Mouse (Mus musculus): ENCODE measurements around the gene Spred2. TPM values are rescaled to one million over a fixed set of nuclear protein-coding genes. Genes with fewer than 3 reads are reported as not detected.

Spred2 gene
- polyA plus RNA-seq, 1 experiment from 2014 or later = 7.1 TPM

- no peak overlapping the region for H3K4me3 ChIP-seq (replicated peaks)
- no peak for ATAC-seq
- no peak overlapping the region for H3K27ac ChIP-seq
- no peaks in the 10 kb centered on the region for H3K27me3 ChIP-seq (replicated peaks)
- peaks cover 55% of the 10 kb centered on the region for H3K4me1 ChIP-seq (replicated peaks)
- H3K36me3 ChIP-seq = no peaks in the 10 kb centered on the region
- no peak overlapping the region for H3K9ac ChIP-seq
- WGBS = 71% methylated on average over 12 of the region's 12 CpGs
- no peak overlapping the region for H3K4me2 ChIP-seq (replicated peaks)
- no peaks in the 10 kb centered on the region for H3K9me3 ChIP-seq
These were observed 37.7 kb downstream of the Spred2 start for GRCm38 (mm10) chr11:19961766-19962365.

DNA sequence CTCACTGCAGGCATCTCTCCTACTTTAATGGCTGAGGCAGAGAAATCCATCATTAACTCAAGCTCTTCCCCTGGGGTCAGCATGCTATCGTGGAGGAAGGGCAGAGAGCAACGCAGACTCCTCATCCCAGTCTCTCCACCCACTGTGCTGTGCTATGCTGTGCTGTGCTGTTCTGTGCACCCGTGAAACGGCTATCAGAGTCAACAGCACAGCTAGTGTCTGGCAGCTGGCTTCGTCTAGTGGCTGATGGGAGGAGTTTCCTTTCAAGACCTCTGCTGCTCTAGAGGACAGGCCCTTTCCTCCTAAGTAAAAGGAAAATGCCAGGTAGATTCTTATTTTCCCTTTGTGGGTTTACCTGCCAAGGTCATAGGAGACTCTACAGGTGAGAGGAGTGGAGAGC is 38.6 kb downstream of the Spred2 start:
- Histone ChIP-seq H3K4me1 (replicated peaks) (peaks cover 52% of the 10 kb centered on the region), H3K9ac (no peak overlapping the region), H3K4me2 (replicated peaks) (0 out of 2 replicates have a peak overlapping the region, but pooled peaks have one; percentile 6), H3K27me3 (replicated peaks) (no peaks in the 10 kb centered on the region), H3K9me3 (no peaks in the 10 kb centered on the region), H3K27ac (peak overlapping the region; percentile 74), H3K36me3 (no peaks in the 10 kb centered on the region), H3K4me3 (replicated peaks) (no peak overlapping the region)
- peak; percentile 39; the same call in 1 of the 2 replicates for ATAC-seq
- 15% methylated on average over 5 of the region's 5 CpGs for WGBS

GRCm38 (mm10) chr11:19963717-19964141 is 39.6 kb downstream of the Spred2 start:
- WGBS = 19% methylated on average over 12 of the region's 12 CpGs
- Histone ChIP-seq H3K9ac (no peak overlapping the region), H3K27ac (peak overlapping the region; percentile 74), H3K4me1 (replicated peaks) (peaks cover 53% of the 10 kb centered on the region), H3K9me3 (no peaks in the 10 kb centered on the region), H3K36me3 (no peaks in the 10 kb centered on the region), H3K4me3 (replicated peaks) (no peak overlapping the region), H3K27me3 (replicated peaks) (no peaks in the 10 kb centered on the region), H3K4me2 (replicated peaks) (no peak overlapping the region; the same call in 1 of the 2 replicates)
- peak; percentile 48 for ATAC-seq

DNA sequence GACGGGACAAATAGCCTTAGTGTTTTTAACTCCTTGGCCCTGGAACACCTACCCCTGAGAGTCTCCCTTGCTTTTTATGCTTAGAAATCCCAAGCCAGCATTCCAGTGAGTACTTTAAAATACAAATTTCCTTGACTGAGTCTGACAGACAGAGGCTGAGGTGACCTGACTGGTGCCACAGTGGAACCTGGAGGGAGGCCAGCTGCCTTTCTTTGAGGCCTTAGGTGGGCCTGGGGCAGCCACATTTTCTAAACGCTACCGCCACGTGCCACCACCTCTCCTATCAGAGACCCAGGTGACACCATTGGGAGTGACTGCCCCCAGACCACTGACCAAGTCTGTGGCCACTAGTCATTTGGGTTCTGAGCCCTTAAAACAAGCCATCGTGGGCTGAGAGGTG is 40.2 kb downstream of the Spred2 start:
- Histone ChIP-seq H3K27me3 (replicated peaks) (no peaks in the 10 kb centered on the region), H3K4me1 (replicated peaks) (peaks cover 53% of the 10 kb centered on the region), H3K36me3 (no peaks in the 10 kb centered on the region), H3K9ac (no peak overlapping the region), H3K9me3 (no peaks in the 10 kb centered on the region), H3K4me2 (replicated peaks) (no peak overlapping the region), H3K4me3 (replicated peaks) (no peak overlapping the region), H3K27ac (peak overlapping the region; percentile 54)
- 86% methylated on average over 5 of the region's 5 CpGs for WGBS
- ATAC-seq = no peak

DNA sequence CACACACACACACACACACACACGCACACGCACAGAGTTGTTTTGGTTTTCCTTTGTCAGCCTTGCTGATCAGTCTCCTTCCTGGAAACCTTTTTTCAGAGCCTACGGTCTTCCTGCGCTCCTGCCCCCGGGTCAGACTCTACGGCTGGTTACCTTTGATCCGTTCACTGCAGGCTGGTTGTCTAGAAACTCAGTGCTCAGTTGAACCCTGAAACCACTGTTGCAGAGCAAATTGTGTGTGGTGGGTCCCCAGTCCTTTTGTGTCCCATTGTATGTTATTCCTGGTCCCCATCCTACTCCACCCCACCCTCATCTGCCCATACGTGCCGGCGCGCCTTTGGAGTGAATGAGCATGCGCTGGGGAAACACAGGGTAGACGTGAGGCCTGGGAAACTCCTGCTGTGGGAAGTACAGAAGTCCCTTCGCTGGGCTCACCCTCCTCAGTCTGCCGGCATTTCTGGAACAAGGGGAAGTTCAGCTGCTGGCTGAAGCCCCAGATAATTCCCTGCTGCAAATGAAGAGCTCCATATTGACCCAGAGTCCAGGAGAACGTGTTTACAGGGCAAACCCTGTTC is 40.9 kb downstream of the Spred2 start:
- H3K4me3 ChIP-seq (replicated peaks) = no peak overlapping the region
- no peaks in the 10 kb centered on the region for H3K27me3 ChIP-seq (replicated peaks)
- no peak for ATAC-seq
- H3K27ac ChIP-seq = peak overlapping the region; percentile 32; the same call in 1 of the 2 replicates
- H3K36me3 ChIP-seq = no peaks in the 10 kb centered on the region
- H3K4me1 ChIP-seq (replicated peaks) = peaks cover 57% of the 10 kb centered on the region
- no peak overlapping the region for H3K4me2 ChIP-seq (replicated peaks)
- no peaks in the 10 kb centered on the region for H3K9me3 ChIP-seq
- H3K9ac ChIP-seq = no peak overlapping the region
- WGBS = 57% methylated on average over 16 of the region's 16 CpGs

DNA sequence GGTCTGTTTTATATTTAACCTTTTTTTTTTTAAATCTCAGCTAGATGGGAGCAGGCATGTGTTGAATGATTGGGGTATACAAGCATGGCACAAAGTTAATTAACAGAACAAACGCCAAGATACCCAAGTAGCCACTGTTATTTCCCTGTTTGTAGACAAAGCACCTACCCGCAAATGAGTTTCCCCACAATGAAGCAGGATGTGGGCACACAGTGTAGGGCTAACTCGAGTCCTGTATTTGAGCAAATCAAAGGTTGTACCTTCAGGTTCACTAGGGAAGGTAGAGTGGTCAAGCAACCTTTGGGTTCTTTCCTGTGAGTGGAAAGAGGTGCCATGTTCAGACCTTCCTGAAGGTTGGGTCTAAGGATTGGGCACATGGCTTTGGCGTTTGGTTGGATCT is 41.5 kb downstream of the Spred2 start:
- ATAC-seq = no peak
- no peak overlapping the region for H3K9ac ChIP-seq
- H3K27ac ChIP-seq = 0 out of 2 replicates have a peak overlapping the region, but pooled peaks have one; percentile 32
- no peaks in the 10 kb centered on the region for H3K36me3 ChIP-seq
- no peak overlapping the region for H3K4me2 ChIP-seq (replicated peaks)
- 81% methylated on average over 4 of the region's 4 CpGs for whole genome bisulfite sequencing
- H3K27me3 ChIP-seq (replicated peaks) = no peaks in the 10 kb centered on the region
- H3K4me1 ChIP-seq (replicated peaks) = peaks cover 57% of the 10 kb centered on the region
- H3K9me3 ChIP-seq = no peaks in the 10 kb centered on the region
- no peak overlapping the region for H3K4me3 ChIP-seq (replicated peaks)

DNA sequence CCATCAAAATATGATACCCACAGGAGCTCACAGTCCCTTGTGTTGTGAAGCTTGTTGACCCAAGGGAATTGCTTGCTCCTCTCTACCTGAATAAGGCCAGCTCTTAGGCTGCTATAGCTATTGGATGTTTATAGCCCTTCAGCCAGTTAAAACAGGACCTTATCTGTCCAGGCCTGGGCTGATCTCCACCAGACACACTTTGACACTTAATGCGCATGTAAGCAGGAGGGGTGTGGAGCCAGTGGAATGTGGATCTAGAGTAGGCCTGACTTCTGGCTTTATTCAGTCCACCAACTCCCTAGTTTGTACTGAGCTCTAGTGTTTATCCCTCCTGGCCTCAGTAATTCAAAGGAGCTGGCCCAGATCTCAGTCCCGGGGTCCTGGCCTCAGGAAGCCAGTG is 42.1 kb downstream of the Spred2 start:
- Histone ChIP-seq H3K9me3 (no peaks in the 10 kb centered on the region), H3K9ac (no peak overlapping the region), H3K27me3 (replicated peaks) (no peaks in the 10 kb centered on the region), H3K4me2 (replicated peaks) (no peak overlapping the region), H3K27ac (peak overlapping the region; percentile 66), H3K36me3 (no peaks in the 10 kb centered on the region), H3K4me1 (replicated peaks) (peaks cover 54% of the 10 kb centered on the region), H3K4me3 (replicated peaks) (no peak overlapping the region)
- peak; percentile 73 for ATAC-seq
- WGBS = 20% methylated on average over 2 of the region's 2 CpGs

- H3K27ac ChIP-seq = no peak overlapping the region
- H3K9ac ChIP-seq = no peak overlapping the region
- H3K27me3 ChIP-seq (replicated peaks) = no peaks in the 10 kb centered on the region
- no peak overlapping the region for H3K4me2 ChIP-seq (replicated peaks)
- no peaks in the 10 kb centered on the region for H3K9me3 ChIP-seq
- peaks cover 41% of the 10 kb centered on the region for H3K4me1 ChIP-seq (replicated peaks)
- H3K4me3 ChIP-seq (replicated peaks) = no peak overlapping the region
- ATAC-seq = no peak
- WGBS = 16% methylated on average over 5 of the region's 5 CpGs
- no peaks in the 10 kb centered on the region for H3K36me3 ChIP-seq
These were observed 45.4 kb downstream of the Spred2 start for GRCm38 (mm10) chr11:19969584-19969983.

- Histone ChIP-seq H3K4me1 (replicated peaks) (peaks cover 22% of the 10 kb centered on the region), H3K27ac (no peak overlapping the region), H3K4me2 (replicated peaks) (no peak overlapping the region), H3K4me3 (replicated peaks) (no peak overlapping the region), H3K36me3 (no peaks in the 10 kb centered on the region), H3K27me3 (replicated peaks) (no peaks in the 10 kb centered on the region), H3K9me3 (no peaks in the 10 kb centered on the region), H3K9ac (no peak overlapping the region)
- peak; percentile 35; the same call in 1 of the 2 replicates for ATAC-seq
- 87% methylated on average over 4 of the region's 4 CpGs for WGBS
These were observed 48.0 kb downstream of the Spred2 start for GRCm38 (mm10) chr11:19971954-19972750.

DNA sequence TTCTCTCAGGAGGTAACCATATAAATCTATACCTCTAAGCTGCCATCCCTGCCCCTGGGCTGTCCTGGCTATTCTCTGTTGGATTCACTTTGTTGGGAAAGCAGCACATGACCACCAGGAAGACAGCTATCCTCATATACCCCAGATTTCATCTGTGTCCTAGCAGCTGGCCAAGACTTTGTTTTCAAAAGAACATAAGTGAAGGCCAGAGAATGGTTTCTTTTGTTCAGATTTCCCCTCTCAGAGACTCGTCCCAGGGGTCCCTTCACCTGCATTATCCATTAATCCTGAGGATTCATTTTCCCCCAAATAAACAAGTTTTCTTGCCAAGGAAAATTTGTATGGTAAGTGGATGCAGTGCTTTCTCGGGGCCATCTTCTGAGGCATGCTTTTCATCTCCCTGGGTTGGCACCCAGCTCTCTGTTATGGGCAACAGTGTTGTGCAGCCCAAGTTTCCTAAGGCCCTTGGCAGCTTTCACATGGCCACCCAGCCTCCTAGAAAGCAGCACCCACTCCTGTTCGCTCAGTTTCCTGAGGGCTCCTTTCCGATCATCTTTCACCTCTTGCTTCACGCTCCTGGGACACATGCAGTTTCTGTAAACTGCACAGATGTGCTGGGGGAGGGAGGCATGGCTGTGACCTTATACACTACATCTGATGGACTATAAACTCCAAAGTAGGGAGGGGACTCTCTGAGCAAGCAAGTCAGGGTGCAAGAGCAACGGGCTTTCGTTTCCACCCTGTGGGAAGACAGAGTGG is 49.0 kb downstream of the Spred2 start:
- WGBS = 45% methylated on average over 7 of the region's 7 CpGs
- Histone ChIP-seq H3K4me3 (replicated peaks) (no peak overlapping the region), H3K4me2 (replicated peaks) (no peak overlapping the region), H3K4me1 (replicated peaks) (peaks cover 19% of the 10 kb centered on the region), H3K27ac (no peak overlapping the region), H3K36me3 (no peaks in the 10 kb centered on the region), H3K9me3 (no peaks in the 10 kb centered on the region), H3K9ac (no peak overlapping the region), H3K27me3 (replicated peaks) (no peaks in the 10 kb centered on the region)
- peak; percentile 23; the same call in 1 of the 2 replicates for ATAC-seq

- no peak overlapping the region for H3K9ac ChIP-seq
- H3K27ac ChIP-seq = no peak overlapping the region
- H3K9me3 ChIP-seq = no peaks in the 10 kb centered on the region
- no peak overlapping the region for H3K4me3 ChIP-seq (replicated peaks)
- no peak for ATAC-seq
- no peaks in the 10 kb centered on the region for H3K36me3 ChIP-seq
- no peak overlapping the region for H3K4me2 ChIP-seq (replicated peaks)
- 88% methylated on average over 2 of the region's 2 CpGs for WGBS
- H3K4me1 ChIP-seq (replicated peaks) = peaks cover 33% of the 10 kb centered on the region
- no peaks in the 10 kb centered on the region for H3K27me3 ChIP-seq (replicated peaks)
These were observed 51.9 kb downstream of the Spred2 start for GRCm38 (mm10) chr11:19976032-19976431.

DNA sequence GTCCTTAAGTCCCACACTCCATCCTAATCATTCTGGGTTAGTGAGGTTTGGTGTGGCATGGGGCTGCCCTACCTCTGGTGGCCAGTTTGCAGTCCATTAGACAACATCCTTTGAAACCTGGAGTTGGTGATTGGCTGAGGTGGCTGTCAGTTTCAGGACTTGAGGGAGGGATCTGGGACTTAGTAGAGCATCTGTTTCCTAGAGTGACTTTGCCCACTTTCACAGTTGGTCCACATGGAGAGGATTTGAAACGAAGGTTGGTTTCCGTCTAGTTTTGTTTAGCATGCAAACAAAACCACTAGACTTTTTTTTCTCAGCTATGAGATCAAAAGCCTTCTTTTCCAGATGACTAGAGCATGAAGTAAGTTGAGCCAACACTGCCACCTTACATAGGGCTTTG is 53.5 kb downstream of the Spred2 start:
- Histone ChIP-seq H3K27ac (peak overlapping the region; percentile 23; the same call in 1 of the 2 replicates), H3K36me3 (no peaks in the 10 kb centered on the region), H3K9ac (no peak overlapping the region), H3K27me3 (replicated peaks) (no peaks in the 10 kb centered on the region), H3K4me2 (replicated peaks) (no peak overlapping the region), H3K4me1 (replicated peaks) (peaks cover 30% of the 10 kb centered on the region), H3K4me3 (replicated peaks) (no peak overlapping the region), H3K9me3 (no peaks in the 10 kb centered on the region)
- WGBS = 78% methylated on average over 2 of the region's 2 CpGs
- ATAC-seq = no peak

All from intestine, embryonic 15.5 days (tissue).